Mouse (Mus musculus): ENCODE results near the gene Rnase2a.

DNA sequence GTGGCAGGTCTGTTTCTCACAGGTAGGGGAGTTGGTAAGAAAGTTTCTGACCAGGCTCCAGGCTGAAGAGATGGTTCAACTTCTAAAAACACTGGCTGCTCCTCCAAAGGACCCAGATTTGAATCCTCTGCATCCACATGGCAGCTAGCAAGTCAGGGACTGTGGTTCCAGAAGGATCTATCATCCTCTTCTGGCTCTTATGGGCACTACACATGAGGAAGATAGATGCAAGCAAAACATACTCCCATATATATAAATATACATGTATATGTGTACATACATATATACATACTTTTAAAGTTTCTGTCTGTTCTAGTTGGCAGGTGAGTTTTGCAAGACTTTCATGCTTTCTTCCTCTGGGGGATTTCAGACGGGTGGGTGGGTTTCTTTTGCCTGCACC lies 12.8 kb upstream of the Rnase2a start:
- TF ChIP-seq CTCF (IDR thresholded peaks at IDR 0.05; ENCODE audit: low read depth, low read length) (no peak), POLR2A (IDR thresholded peaks at IDR 0.05; ENCODE audit: extremely low read depth, insufficient read depth, low read length) (no peak)

All from liver, adult 2 months (tissue).